Mouse (Mus musculus): ENCODE results near the gene Mum1l1. TPM values are rescaled to one million over a fixed set of nuclear protein-coding genes. Genes with fewer than 3 reads are reported as not detected.

Gene Mum1l1
- polyA plus RNA-seq, 1 experiment, result 0.94 TPM

DNA sequence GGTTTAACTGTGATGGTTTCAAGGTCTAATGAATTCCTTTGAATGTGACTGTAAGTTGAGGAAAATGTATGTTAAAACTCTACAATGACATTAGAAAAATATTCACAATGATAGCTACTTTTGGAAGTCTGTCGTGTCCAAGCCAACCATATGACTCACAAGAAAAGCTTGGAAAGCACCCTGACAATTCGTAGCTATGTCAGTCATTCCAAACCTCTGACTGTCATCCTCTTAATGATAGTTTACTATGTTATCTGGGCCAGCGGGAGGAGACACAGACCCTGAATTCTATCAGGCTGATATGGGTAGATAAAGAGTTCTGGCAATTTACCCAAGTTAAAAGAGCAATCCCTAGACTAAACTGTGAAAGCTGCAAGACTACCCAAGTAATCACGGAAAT is 11.0 kb downstream of the Mum1l1 start:
- TF ChIP-seq POLR2A (IDR thresholded peaks at IDR 0.05; ENCODE audit: extremely low read depth, insufficient read depth, low read length), result no peak
- Histone ChIP-seq H3K4me3 (ENCODE audit: insufficient read depth, low read length) (no peak overlapping the region), H3K4me1 (ENCODE audit: control insufficient read depth, insufficient read depth, low read length) (no peaks in the 10 kb centered on the region), H3K27ac (ENCODE audit: insufficient read depth, low read length) (no peak overlapping the region)

DNA sequence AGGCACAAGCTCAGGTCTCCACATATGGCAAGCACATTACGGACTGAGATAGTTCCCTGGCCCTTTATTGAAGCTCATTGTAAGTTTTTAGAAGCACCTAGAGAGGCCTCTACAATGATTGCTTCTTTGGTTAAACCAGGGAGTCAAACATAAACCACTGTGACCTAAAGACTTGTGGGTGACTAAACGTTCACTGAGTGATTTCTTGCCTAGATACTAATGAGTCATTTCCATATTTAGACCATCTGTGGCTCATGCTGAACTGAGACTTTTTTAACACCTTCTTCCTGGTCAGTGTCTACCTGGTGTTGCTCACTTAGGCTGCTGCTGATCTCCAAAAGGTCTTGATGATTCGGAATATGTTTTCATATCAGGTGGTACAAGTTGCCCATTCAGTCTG is 12.1 kb downstream of the Mum1l1 start:
- Histone ChIP-seq H3K4me1 (ENCODE audit: control insufficient read depth, insufficient read depth, low read length) (no peaks in the 10 kb centered on the region), H3K27ac (ENCODE audit: insufficient read depth, low read length) (no peak overlapping the region), H3K4me3 (ENCODE audit: insufficient read depth, low read length) (no peak overlapping the region)
- no peak for TF ChIP-seq POLR2A (IDR thresholded peaks at IDR 0.05; ENCODE audit: extremely low read depth, insufficient read depth, low read length)
- no peak for TF ChIP-seq CTCF (IDR thresholded peaks at IDR 0.05; ENCODE audit: extremely low read depth, insufficient read depth, low read length)

GRCm38 (mm10) chrX:139231143-139231542 is 21.3 kb downstream of the Mum1l1 start:
- Histone ChIP-seq H3K27ac (ENCODE audit: insufficient read depth, low read length) (no peak overlapping the region), H3K4me3 (ENCODE audit: insufficient read depth, low read length) (0 out of 2 replicates have a peak overlapping the region, but pooled peaks have one; percentile 18), H3K4me1 (ENCODE audit: control insufficient read depth, insufficient read depth, low read length) (no peaks in the 10 kb centered on the region)
- TF ChIP-seq CTCF (IDR thresholded peaks at IDR 0.05; ENCODE audit: extremely low read depth, insufficient read depth, low read length), result no peak
- no peak for TF ChIP-seq POLR2A (IDR thresholded peaks at IDR 0.05; ENCODE audit: extremely low read depth, insufficient read depth, low read length)

- Histone ChIP-seq H3K4me1 (ENCODE audit: control insufficient read depth, insufficient read depth, low read length) (no peaks in the 10 kb centered on the region), H3K4me3 (ENCODE audit: insufficient read depth, low read length) (no peak overlapping the region), H3K27ac (ENCODE audit: insufficient read depth, low read length) (no peak overlapping the region)
- TF ChIP-seq POLR2A (IDR thresholded peaks at IDR 0.05; ENCODE audit: extremely low read depth, insufficient read depth, low read length) (no peak), CTCF (IDR thresholded peaks at IDR 0.05; ENCODE audit: extremely low read depth, insufficient read depth, low read length) (no peak)
Observed at GRCm38 (mm10) chrX:139247294-139247693, 37.5 kb downstream of the Mum1l1 start.

- TF ChIP-seq POLR2A (IDR thresholded peaks at IDR 0.05; ENCODE audit: extremely low read depth, insufficient read depth, low read length) (no peak), CTCF (IDR thresholded peaks at IDR 0.05; ENCODE audit: extremely low read depth, insufficient read depth, low read length) (no peak)
- Histone ChIP-seq H3K4me1 (ENCODE audit: control insufficient read depth, insufficient read depth, low read length) (no peaks in the 10 kb centered on the region), H3K27ac (ENCODE audit: insufficient read depth, low read length) (no peak overlapping the region), H3K4me3 (ENCODE audit: insufficient read depth, low read length) (no peak overlapping the region)
Observed at GRCm38 (mm10) chrX:139257072-139257471, 47.2 kb downstream of the Mum1l1 start.

DNA sequence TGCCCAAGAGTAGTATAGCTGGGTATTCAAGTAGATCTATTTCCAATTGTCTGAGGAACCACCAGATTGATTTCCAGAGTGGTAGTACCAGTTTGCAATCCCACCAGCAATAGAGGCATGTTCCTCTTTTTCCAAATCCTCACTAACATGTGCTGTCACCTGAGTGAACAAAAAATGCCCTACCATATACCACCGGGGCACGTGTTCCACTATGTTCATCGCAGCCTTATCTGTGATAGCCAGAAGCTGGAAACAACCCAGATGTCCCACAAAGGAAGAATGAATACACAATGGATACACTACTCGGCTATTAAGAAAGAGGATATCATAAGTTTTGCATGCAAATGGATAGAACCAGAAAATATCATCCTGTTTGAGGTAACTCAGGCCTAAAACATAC is 72.1 kb downstream of the Mum1l1 start:
- TF ChIP-seq POLR2A (IDR thresholded peaks at IDR 0.05; ENCODE audit: extremely low read depth, insufficient read depth, low read length) (no peak), CTCF (IDR thresholded peaks at IDR 0.05; ENCODE audit: extremely low read depth, insufficient read depth, low read length) (no peak)

More for the DNA sequence above, 72.1 kb downstream of the Mum1l1 start:
- Histone ChIP-seq H3K4me3 (ENCODE audit: insufficient read depth, low read length) (no peak overlapping the region), H3K4me1 (ENCODE audit: control insufficient read depth, insufficient read depth, low read length) (no peaks in the 10 kb centered on the region), H3K27ac (ENCODE audit: insufficient read depth, low read length) (no peak overlapping the region)

Other genes starting within 250 kb of the Mum1l1 start
- gene Serpina7, start 124.8 kb upstream of the Mum1l1 start, polyA plus RNA-seq (2012; rRNA removed), result not detected in 2 replicates
- not detected in 2 replicates for gene 4930513O06Rik, start 123.8 kb upstream of the Mum1l1 start, polyA plus RNA-seq (2012; rRNA removed)
- not detected in 2 replicates for gene 4933428M09Rik, start 30.8 kb upstream of the Mum1l1 start, polyA plus RNA-seq (2012; rRNA removed)
- gene Trap1a, start 123.6 kb downstream of the Mum1l1 start, polyA plus RNA-seq (2012; rRNA removed), result not detected in 2 replicates